Mouse (Mus musculus): Measurements from ENCODE around the gene Samd4.

DNA sequence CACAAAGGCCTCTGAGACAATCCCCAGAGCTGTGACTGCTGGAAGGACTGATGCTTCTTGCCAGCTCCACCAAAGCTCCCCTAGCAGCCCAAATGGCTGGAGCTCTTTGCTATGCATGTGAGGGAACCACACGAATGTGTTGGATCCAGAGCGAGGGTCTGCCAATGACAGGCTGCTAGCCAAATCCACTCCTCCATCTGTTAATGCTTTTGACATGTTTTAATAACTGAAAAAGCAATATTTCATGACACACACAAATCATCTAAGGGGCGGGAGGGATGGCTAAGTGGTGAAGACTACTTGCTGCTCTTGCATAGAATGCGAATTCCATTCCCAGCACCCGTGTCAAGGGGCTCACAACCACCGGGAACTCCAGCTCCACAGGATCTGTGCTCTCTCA lies 268.7 kb downstream of the Samd4 start:
- TF ChIP-seq POLR2A (IDR thresholded peaks at IDR 0.05; ENCODE audit: low read depth, low read length) (no peak), CTCF (IDR thresholded peaks at IDR 0.05; ENCODE audit: borderline replicate concordance, insufficient read depth, low read length) (no peak)
